ENCODE assay signal across 8 mouse cellular contexts in genomic region chr10:42477550-42478340, GRCm38 (mm10). TPM values are rescaled to one million over a fixed set of nuclear protein-coding genes. Genes with fewer than 3 reads are reported as not detected.
DNase-seq lines count a peak whose midpoint lies in the region; ATAC-seq lines count a peak whose summit lies in the region.

No protein-coding gene starts in this region.

- H3K27me3 ChIP-seq in megakaryocyte, embryonic 14.5 days (replicated peaks), result no peaks in the 10 kb centered on the region
- H3K27me3 ChIP-seq in forebrain, embryonic 15.5 days, result no peaks in the 10 kb centered on the region
- H3K27me3 ChIP-seq in liver, embryonic 16.5 days (ENCODE audit: control insufficient read depth, insufficient read depth, low read depth, low read length), result no peaks in the 10 kb centered on the region

- peaks cover 60% of the 10 kb centered on the region for H3K4me1 ChIP-seq in megakaryocyte, embryonic 14.5 days
- H3K4me1 ChIP-seq in forebrain, embryonic 15.5 days, result peaks cover 11% of the 10 kb centered on the region
- peaks cover 34% of the 10 kb centered on the region for H3K4me1 ChIP-seq in liver, embryonic 16.5 days (ENCODE audit: control insufficient read depth, low read depth, low read length)

- H3K4me2 ChIP-seq in forebrain, embryonic 15.5 days (replicated peaks), result peak overlapping the region; percentile 72
- H3K4me2 ChIP-seq in liver, embryonic 16.5 days (ENCODE audit: low read depth, low read length), result peak overlapping the region; percentile 95

- 12% methylated on average over 25 of the region's 25 CpGs for WGBS in forebrain, embryonic 15.5 days
- WGBS in liver, embryonic 16.5 days (ENCODE audit: insufficient replicate concordance), result 7% methylated on average over 25 of the region's 25 CpGs

- peak; percentile 26 for DNase-seq in cerebellum, adult 11-12 months
- DNase-seq in cerebellum, adult 9-11 months, result no peak
- no peak for DNase-seq in urinary bladder, postnatal 10 days (ENCODE audit: low spot score)
- DNase-seq in yolk sac, embryonic 10.5 days (ENCODE audit: low spot score), result no peak

- peak overlapping the region; percentile 84 for H3K9ac ChIP-seq in forebrain, embryonic 15.5 days (replicated peaks)
- peak overlapping the region; percentile 94 for H3K9ac ChIP-seq in liver, embryonic 16.5 days (ENCODE audit: low read depth, low read length)

- peak overlapping the region; percentile 91 for H3K27ac ChIP-seq in forebrain, embryonic 15.5 days (replicated peaks)
- peak overlapping the region; percentile 98 for H3K27ac ChIP-seq in liver, embryonic 16.5 days (ENCODE audit: low read length)

- peaks cover 8% of the 10 kb centered on the region for H3K36me3 ChIP-seq in megakaryocyte, embryonic 14.5 days (replicated peaks; ENCODE audit: low read length)
- H3K36me3 ChIP-seq in forebrain, embryonic 15.5 days, result no peaks in the 10 kb centered on the region
- H3K36me3 ChIP-seq in liver, embryonic 16.5 days (ENCODE audit: control insufficient read depth, insufficient read depth), result no peaks in the 10 kb centered on the region

- H3K4me3 ChIP-seq in megakaryocyte, embryonic 14.5 days (replicated peaks), result peak overlapping the region; percentile 96
- H3K4me3 ChIP-seq in forebrain, embryonic 15.5 days, result peak overlapping the region; percentile 82
- H3K4me3 ChIP-seq in liver, embryonic 16.5 days (ENCODE audit: low read depth, low read length), result peak overlapping the region; percentile 95

- ATAC-seq in megakaryocyte, adult 5-6 weeks (ENCODE audit: poor library complexity, severe bottlenecking), result no peak; the same call in 1 of the 2 replicates
- peak; percentile 42 for ATAC-seq in forebrain, embryonic 15.5 days (replicated peaks)
- ATAC-seq in liver, embryonic 16.5 days (ENCODE audit: low read depth), result no peak; the same call in 1 of the 2 replicates

- peaks cover 5% of the 10 kb centered on the region; the same call in 1 of the 2 replicates for H3K9me3 ChIP-seq in megakaryocyte, embryonic 14.5 days
- no peaks in the 10 kb centered on the region for H3K9me3 ChIP-seq in forebrain, embryonic 15.5 days
- H3K9me3 ChIP-seq in liver, embryonic 16.5 days (replicated peaks; ENCODE audit: control insufficient read depth, low read length), result no peaks in the 10 kb centered on the region

RNA-seq across cellular contexts. Expression of gene Afg1l, which starts 0.6 kb away (rescaled TPM):
- polyA plus RNA-seq in megakaryocyte, embryonic 14.5 days (2012; ENCODE audit: insufficient read depth, low replicate concordance), result 4.1 and 9.4 TPM in 2 replicates
- 2.3 and 2.8 TPM in 2 replicates for total RNA-seq in megakaryocyte, adult 5-6 weeks (2015)
- total RNA-seq in megakaryocyte, adult 5-6 weeks (2017), result 3.3 and 3.7 TPM in 2 replicates
- polyA plus RNA-seq in forebrain, embryonic 15.5 days (2015; fragmentation: Nextera tagmentation; extraction: Ambion mirVana), result 6.2 and 6.5 TPM in 2 replicates
- polyA plus RNA-seq in liver, embryonic 16.5 days (2015; fragmentation: Nextera tagmentation; extraction: Ambion mirVana), result 2.7 and 2.9 TPM in 2 replicates

RNA-seq across cellular contexts. Expression of gene Snx3, which starts 24.1 kb away (rescaled TPM):
- 155 and 278 TPM in 2 replicates for polyA plus RNA-seq in megakaryocyte, embryonic 14.5 days (2012; ENCODE audit: insufficient read depth, low replicate concordance)
- total RNA-seq in megakaryocyte, adult 5-6 weeks (2015), result 281 and 289 TPM in 2 replicates
- 107 and 130 TPM in 2 replicates for total RNA-seq in megakaryocyte, adult 5-6 weeks (2017)
- 285 and 286 TPM in 2 replicates for polyA plus RNA-seq in forebrain, embryonic 15.5 days (2015; fragmentation: Nextera tagmentation; extraction: Ambion mirVana)
- polyA plus RNA-seq in liver, embryonic 16.5 days (2015; fragmentation: Nextera tagmentation; extraction: Ambion mirVana), result 249 TPM in 2 replicates
